Mouse (Mus musculus) ovary, adult 18-20 months (tissue): ENCODE data around the gene Sox6.
"Not testable (repeated sequence)": the region's sequence is repeated elsewhere in the genome, so short reads cannot be mapped to it uniquely, and the experiment has no call there.

ENCODE experiments used
- DNase-seq: peaks from one replicate; pipeline ENCODE4 v3.0.0; 2022; ENCODE audit warnings: low spot score, mixed read lengths

Gene Sox6

GRCm38 (mm10) chr7:116038511-116038910 is at the start of gene Sox6:
Gene Sox6, minus strand, starts transcription at chr7:116038796.
- DNase-seq = no peak

GRCm38 (mm10) chr7:116084366-116084765 is 45.8 kb upstream of the Sox6 start, which contains the start of gene Gm4353:
Gene Gm4353, minus strand, starts transcription at chr7:116084635.
- DNase-seq = not testable (repeated sequence)

GRCm38 (mm10) chr7:116060739-116061138 is 22.1 kb upstream of the Sox6 start:
- DNase-seq = no peak

DNA sequence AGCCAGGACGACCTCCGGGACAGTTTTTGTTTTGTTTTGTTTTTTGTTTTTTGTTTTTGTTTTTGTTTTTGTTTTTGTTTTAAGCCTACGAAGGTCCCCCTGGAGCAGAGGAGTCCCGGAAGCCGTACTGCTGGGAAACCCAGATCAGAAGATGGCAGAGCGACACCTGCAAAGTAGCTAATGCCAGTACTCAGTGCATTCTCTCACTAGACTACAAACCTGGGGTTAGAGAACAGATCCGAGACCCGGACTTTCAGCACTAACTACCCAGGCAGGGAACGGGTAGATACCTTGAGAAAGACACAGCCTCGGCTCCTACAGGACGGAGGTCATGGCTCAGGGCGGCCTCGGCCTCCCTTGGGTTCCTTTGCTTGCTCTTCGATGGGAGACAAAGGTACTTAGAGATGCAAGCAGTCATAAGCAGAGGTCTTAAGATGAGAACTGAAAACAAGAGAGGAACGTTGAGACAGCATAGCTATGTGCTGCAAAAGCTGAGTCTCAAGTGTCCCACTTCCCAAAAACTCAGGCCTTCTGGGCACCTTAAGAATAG is 1.9 kb upstream of the Sox6 start:
- DNase-seq = no peak

GRCm38 (mm10) chr7:116039538-116040466 is 1.2 kb upstream of the Sox6 start:
- peak; percentile 70 for DNase-seq

GRCm38 (mm10) chr7:116039196-116039537 is 571 bp upstream of the Sox6 start, which contains the start of gene 1110004F10Rik:
Gene 1110004F10Rik, plus strand, starts transcription at chr7:116039397.
- no peak for DNase-seq

DNA sequence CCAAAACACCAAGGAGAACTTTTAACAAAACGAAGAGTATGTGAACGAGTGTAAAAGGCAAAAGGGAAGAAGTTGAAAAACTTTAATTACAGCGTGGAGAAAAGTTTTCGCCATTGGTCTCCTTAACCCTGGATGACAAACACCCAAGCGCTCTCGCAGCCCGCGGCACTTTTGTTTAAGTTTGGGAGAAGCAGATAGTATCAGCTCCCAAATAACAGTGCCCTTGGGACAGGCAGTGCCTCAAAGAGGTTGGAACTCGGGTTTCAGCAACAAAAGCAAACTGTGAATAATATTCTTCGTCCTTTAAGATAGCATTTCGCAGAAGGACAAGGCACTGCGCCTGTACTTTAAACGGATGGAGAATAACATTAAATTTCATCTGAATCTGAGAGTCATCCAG is 572 bp downstream of the Sox6 start:
- DNase-seq = no peak

DNA sequence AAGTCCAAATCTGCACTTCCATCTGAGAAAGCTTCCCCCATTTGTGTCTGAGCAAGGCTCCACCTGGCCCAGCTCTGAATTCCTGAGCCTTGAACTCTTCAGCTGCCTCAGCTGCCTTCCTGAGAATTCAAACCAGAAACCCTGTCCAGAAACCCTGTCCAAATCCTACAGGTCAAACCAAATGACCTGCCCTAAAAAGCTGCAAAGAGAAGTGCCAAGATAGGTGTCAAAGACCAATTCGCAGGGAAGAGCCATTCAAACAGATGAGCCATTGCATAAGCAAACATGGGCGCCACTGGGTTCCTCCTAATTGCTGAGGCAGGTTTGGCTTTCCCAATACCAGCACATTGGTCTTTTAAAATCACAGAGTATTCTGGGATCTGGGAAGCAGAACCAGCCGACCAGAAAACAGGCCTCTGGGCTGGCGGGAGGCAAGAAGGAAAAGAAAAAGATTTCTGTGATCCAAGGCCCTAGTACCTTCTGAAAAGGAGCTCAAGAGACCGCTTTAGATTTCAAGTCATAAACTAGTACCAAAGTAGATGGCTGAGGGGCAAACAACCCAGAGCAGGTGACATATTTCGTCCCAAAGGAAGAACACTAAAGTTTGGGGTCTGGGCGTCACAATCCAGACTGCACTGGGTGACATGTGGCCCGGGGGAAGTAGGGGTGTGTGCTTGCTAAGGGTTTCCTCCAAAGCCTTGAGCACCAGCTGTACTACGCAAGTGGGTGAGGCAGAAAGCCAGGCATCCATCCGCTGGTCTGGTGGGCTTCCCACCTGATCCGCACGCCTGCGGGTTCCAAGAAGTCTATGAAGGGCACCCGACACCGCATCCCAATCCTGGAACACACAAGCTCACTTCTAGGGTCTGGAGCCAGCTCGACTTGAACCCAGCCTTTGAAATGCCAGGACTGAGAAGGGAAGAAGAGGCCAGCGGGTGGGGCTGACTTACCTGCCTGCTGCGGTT is 1.7 kb downstream of the Sox6 start:
- no peak for DNase-seq

- DNase-seq = no peak
These were observed 3.1 kb downstream of the Sox6 start for GRCm38 (mm10) chr7:116035504-116035903.

- DNase-seq = no peak
These were observed 4.3 kb downstream of the Sox6 start for GRCm38 (mm10) chr7:116034282-116034758.

DNA sequence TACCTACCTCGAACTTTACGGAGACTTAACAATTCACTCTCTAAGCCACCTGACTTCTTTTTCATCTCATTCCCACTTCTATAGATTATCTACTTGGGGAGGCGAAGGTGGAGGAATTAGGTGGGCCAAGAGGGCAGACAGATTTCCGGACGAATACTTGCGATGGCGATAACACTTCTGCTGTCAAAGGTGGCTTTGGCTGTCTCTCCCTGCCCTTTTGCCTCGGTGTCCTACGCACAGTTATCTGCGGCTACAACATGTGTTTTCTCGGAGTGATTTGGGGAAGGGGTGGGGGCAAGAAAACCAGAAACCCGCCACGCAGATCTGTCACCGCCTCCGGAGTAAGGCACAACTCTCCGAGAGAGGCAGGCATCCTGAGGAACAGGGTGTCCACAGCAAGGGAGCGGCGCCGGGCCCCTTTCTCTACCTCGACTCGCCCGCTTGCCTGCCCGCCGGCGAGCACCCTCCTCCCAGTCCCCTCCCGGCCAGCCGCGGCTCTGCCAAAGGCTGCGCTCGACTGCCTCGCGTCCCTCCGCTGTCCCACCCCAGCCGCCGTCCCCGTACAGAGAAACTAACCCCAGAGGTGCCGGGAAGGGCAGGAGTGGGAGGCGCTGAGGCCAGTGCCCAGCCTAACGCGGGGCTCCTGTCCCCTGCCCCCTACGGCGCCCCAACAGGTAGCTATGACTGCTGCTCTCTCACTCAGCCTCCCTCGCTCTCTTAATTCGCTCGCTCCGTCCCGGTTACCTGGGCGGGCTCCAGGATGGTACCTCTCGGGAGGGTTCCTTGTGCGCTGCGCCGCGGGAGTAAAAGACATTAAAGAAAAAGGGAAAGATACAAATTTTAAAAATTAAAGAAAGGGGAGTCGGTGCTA is 5.0 kb downstream of the Sox6 start:
- no peak for DNase-seq

DNA sequence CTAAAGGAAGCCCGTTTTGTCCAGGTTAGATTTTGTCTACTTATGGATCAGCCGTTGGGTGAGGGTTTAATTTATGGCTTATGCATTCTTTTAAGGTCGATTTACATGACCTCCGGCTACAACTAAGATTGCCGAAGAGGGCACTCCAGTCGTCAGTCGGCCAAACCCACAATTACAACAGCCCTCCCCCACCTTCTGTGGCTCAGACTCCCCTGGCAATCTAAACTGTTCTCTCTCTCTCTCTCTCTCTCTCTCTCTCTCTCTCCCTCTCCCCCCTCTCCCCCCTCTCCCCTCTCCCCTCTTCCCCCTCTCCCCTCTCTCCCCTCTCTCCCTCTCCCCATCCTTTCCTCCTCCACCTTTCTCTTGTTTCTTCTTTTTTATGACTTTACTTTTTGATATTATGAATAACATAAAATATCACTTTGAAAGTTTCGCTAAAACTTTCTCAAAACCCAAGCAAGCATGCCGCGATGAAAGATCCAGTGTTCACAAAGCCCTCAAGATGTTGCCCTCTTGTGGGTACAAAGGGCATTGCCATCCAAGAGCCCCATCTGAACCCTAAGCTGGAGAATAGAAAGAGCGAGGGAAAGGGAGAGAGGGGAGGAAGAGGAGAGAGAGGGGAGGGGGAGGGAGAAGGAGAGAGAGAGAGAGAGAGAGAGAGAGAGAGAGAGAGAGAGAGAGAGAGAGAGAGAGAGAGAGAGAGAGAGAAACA is 5.8 kb downstream of the Sox6 start:
- DNase-seq = no peak

DNA sequence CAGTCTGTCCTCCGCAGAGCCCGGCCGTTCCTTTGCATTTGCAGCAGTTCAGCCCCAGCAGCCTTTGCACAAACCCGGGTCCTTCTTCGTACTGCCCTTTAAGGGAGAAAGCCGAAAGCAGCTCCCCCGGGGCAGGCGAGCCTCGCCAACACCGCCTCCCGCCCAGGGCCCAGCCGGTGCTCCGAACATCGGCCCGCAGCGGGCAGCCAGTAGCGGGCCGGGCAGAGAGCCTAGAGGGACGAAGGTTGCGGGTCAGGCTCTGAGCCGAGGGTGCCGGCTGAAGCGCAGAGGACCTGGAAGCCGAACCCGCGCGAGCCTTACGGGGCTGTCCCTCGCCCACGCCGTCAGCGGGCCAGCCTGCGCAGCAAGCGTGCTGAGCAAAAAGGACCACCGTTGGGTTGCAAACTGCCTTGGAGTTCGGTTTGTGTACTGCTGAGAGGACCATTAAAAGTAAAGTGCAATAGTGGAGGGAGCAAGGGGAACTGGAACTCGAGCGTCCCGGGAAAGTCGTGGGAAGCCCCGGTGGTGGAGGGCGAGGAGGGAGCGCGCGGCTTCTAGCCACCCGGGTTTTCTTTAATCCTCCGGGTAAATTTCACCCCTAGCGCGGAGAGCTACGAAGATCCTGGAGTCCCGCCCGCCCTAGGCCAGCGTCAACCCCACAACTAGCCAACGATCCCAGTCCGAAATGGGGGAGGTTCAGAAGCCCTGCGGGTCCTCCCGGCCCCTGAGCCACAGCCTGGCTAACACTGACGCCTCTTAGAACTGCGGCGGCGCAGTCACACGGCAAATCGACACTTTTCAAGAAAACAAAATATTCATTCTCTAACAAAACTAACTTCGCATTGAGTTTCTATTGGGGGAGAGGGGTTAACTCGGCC is 6.6 kb downstream of the Sox6 start:
- no peak for DNase-seq

DNA sequence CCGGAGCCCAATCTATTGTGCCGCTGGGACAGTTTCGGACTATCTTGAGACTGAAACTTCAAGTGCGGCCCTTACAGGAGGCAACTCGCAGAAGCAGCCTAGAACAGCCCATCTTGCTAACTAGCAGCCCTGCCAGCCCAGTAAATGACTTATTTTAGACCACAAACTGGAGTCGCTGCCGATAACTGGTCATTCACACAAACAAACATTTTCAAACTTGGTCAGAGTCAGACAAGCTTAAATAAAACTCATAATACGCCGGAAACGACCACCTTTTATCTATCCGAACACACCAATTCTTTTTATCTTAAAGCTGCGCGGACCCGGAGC is 7.2 kb downstream of the Sox6 start:
- no peak for DNase-seq

DNA sequence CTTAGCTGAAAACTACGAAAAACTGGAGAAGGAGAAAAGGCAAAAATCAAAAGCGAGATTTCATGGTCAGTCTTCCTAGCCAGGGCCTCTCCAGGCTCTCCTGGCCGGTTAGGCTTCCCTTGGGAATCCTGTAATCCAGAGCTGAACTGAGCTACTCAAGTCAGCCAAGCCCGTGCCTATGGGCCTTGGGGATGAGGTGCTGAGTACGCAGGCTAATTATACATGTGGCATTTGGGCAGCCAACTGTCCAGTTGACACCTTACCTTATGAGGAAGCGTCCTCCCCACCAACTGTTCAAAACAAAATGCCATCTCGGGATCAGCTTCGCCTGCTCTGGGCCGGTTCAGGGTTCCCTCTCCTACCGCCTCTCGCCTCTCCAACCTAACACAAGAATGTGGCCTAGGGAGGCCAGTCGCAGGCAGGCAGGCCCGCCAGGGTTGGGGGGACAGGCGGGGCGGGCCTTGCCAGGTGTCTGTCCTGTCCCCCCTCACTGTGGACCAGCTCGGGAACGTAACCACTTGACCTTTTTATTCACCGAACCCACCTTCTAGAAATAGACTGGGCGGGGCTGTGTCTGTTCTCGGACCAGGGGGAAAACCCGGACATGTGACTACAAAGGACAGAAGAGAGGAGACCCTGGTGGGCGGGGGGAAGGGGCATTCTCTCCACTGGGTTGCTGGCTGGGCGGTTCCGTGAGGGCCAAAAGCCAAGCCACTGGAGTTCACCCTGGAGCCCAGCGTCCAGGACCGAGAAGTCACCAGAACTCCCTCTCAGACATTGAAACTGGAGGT is 7.8 kb downstream of the Sox6 start:
- no peak for DNase-seq

- DNase-seq = no peak
These were observed 8.6 kb downstream of the Sox6 start for GRCm38 (mm10) chr7:116029991-116030390.

GRCm38 (mm10) chr7:116002726-116003125 is 35.9 kb downstream of the Sox6 start:
- DNase-seq = no peak

- DNase-seq = no peak
These were observed 50.4 kb downstream of the Sox6 start for GRCm38 (mm10) chr7:115988109-115988779.
